Mouse (Mus musculus) induced T-regulatory cell, adult 2 months (primary cell): Measurements from ENCODE around the gene Wasf2.

Source experiments
- DNase-seq: peaks from one replicate; pipeline ENCODE4 v3.0.0-alpha.2; 2012; ENCODE audit warnings: low read depth

Gene Wasf2

DNA sequence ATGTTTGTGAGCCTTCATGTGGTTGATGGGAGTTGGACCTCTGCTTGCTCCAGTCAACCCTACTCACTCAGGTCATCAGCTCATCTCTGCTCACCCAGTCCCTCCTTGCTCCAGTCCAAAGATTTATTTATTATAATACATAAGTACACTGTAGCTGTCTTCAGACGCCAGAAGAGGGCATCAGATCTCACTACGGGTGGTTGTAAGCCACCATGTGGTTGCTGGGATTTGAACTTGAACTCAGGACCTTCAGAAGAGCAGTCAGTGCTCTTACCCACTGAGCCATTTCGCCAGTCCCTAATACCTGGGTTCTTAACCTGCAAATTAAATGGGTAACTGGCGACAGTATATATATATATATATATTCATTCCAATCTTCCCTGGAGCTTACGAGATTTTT lies 105.1 kb downstream of the Wasf2 start:
- DNase-seq: no peak

DNA sequence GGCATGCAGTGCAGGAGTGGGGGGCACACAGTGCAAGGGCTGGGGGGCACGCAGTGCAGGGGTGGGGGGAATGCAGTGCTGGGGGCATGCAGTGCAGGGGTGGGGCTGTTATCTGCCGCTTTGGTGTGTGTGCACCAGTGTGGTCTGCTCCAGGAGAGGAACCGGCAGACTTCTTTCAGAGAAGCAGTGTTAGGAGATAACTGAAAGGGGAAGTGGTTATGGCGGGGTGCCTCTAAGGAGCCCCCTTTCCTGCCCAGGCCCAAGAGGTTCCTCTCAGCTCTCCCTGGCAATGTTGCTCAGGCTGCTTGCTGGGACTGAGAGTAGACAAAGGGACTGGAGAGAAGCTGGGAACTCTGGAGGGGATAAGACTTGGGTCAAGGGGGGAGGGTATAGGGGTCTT lies 107.6 kb downstream of the Wasf2 start:
- DNase-seq: no peak

DNA sequence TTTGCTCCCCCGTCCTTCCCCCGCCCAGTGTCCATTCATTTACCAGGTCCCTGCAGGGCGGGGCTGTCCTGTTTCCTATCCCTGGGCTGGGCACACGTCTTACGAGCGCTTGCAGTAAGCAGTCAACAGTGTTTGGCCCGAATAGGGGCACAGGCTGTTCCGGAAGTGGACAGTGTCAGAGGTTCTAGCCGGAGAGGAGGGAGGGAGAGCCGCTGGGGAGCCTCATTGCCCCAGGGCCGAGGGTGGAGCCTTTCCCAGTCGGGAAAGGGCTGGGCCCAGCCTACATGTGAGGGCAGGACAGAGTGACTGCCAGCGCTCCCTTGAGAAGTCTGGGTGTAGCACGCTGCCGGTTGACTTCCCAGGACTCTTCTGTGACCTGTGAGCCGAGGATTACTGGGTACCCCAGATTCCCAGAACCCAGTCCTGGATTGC lies 110.2 kb downstream of the Wasf2 start, which contains the start of gene Map3k6:
Gene Map3k6 (plus strand): TSS at position 329 of the 432 bp plus-strand sequence.
- no peak for DNase-seq

DNA sequence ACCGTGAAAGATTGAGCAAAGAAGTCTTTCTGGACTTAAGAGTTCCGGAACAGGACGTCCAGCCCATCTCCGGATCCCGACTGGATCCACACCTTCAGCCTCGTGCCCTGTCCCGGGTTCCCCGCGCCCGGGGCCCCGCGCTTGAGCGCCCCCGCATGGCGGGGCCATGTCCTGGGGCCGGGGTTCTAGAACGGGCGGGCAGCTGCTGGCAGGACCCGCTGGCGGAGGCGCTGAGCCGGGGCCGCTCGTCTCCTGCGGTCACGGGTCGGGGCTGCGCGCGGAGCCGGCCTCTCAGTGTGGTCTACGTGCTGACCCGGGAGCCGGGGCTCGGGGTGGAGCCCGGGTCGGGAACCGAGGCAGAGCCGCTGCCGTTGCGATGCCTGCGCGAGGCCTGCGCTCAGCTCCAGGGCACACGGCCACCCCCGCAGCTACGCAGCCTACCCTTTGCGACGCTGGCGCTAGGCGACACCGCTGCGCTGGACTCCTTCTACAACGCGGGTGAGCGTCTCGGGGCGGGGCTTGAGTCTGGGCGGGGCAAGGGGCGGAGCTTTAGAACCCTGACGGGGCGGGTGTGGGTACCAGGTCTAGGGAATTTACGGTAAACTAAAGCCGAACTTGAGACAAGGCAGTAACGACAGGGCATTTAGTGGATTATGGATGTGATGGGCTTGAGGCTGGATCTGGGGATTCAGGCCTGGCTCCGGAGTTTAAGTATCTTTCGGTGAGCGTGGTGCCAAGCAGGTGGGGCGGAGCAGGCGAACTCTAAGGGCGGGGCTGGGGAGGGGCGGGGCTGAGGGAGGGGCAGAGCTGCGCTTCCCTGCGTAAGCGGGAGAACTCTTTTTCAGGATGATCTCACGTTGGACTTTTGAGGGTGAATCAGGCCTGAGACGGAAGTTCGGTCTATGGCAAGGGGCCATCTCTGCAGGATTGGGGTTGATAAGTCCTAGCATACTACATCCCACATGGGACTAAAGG lies 110.9 kb downstream of the Wasf2 start:
- DNase-seq: peak; percentile 92

DNA sequence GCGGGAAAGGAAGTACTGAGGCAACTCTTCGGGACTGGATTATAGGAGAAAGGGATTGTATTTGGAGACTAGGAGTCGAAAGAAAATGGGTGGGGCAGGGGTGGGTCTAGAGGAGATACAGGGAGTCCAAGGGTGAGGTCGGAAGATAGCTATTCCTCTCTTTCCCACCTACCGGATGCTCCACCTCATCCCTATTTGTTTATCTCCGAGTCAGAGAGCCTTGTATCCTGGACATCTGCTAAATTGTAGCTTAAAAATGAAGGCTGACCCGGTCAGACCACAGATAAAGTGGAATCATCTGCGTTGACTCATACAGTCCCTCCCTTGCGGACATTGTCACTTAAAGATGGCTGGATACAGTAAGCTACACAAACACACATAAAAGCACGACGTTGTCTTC lies 111.6 kb downstream of the Wasf2 start:
- DNase-seq: no peak

DNA sequence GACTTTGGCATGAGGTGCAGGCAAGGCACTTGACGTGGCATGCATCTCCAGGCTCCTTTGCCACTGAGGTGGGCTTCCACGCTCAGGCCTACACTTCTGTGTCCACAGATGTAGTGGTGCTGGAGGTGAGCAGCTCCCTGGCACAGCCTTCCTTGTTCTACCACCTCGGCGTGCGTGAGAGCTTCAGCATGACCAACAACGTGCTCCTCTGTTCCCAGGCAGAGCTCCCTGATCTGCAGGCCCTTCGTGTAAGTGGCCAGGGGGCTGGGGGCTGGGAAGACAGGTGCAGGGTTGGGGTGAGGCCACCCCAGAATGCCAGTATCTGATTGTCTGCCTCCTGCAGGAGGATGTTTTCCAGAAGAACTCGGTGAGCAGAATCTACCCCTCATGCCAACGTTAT lies 112.4 kb downstream of the Wasf2 start:
- no peak for DNase-seq

DNA sequence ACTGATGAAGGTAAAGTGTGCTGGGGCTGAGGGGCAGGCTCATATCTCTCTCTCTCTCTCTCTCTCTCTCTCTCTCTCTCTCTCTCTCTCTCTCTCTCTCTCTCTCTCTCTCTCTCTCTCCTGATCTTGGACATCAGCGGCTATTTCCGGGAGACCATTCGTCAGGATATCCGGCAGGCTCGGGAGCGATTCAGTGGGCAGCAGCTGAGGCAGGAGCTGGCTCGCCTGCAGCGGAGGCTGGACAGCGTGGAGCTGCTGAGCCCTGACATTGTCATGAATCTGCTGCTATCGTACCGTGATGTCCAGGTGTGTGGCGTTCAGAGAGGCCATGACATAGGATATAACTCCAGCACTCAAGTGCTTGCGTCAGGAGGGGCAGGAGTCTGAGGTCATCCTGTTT lies 113.2 kb downstream of the Wasf2 start:
- DNase-seq: no peak

DNA sequence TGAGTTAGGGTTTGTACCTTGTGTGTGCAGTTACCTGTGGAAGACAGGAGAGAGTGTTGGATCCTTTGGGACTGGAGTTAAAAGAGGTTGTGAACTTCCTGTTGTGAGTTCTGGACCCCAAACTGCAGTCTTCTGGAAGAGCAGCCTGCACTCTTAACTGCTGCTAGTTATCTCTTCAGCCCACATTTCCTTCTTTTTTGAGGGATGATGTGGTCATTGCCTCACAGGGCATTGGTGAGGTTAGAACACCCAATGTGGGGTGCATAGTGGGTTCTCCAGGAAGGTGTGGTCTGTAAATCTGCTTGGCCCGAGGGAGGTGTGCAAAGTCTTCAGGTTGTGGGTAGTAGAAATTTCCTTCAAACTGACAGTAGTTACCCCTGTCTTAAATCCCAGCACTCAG lies 114.0 kb downstream of the Wasf2 start:
- DNase-seq: no peak

DNA sequence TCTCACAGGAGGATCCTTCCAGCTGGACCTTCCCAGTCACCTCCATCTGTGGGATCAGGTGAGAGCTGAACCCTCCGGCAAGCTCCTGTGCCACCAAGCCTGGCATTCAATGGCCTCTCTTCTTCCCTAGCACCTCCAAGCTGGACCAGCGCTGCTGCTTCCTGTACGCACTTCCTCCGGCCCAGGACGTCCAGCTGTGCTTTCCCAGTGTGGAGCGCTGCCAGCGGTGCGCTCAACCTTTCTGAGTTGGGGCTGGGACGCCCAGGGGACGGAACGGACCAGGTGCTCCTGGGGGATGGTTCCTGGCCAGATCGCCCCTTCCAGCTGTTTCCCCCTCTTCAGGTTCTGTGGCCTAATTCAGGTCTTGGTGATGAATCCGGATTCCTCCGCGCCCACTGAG lies 116.8 kb downstream of the Wasf2 start:
- DNase-seq: no peak

DNA sequence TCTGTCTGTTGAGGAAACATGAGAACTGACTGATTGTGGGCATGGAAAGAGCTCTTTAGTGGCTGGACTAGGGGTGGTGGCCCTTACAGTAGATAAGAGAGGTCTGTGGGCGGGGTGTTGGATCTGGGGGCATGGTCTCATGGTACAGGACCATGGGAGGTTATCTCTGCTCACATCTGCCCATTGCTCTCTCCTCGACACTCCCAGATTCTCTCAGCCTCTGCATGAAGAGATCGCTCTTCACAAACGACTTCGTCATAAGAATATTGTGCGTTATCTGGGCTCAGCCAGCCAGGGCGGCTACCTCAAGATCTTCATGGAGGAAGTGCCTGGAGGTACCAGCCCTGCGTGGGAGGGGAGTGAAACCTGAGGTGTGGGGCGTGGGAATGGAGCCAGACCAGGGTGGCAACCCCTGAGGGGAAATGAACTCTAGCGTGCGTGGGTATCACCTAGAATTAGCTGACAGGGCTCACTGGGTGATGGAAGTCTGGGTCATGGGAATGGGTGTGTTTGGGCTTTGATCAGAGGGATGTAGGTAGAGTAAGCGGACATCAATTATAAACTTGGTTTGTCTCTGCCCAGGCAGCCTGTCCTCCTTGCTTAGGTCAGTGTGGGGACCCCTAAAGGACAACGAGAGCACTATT lies 117.6 kb downstream of the Wasf2 start:
- DNase-seq: peak; percentile 38
